ENCODE assay signal across 8 mouse cellular contexts in genomic region chr9:21510689-21511015, GRCm38 (mm10). TPM values are rescaled to one million over a fixed set of nuclear protein-coding genes. Genes with fewer than 3 reads are reported as not detected.
DNase-seq lines count a peak whose midpoint lies in the region; ATAC-seq lines count a peak whose summit lies in the region.

No protein-coding gene starts in this region.

- no peaks in the 10 kb centered on the region for H3K9me3 ChIP-seq in kidney, embryonic 15.5 days (replicated peaks)
- H3K9me3 ChIP-seq in embryonic facial prominence, embryonic 10.5 days, result peaks cover 3% of the 10 kb centered on the region; the same call in 1 of the 2 replicates
- H3K9me3 ChIP-seq in intestine, embryonic 15.5 days, result 0 out of 2 replicates have a peak, but pooled peaks cover 2% of the 10 kb centered on the region

- intact Hi-C loops in left cerebral cortex, postnatal 36 days (cut with DNase I), result loop anchor here (5.0 kb wide), 1 partner anchor 37 kb away; the partner anchor contains the start of gene Carm1

- no peaks in the 10 kb centered on the region for H3K27me3 ChIP-seq in kidney, embryonic 15.5 days
- H3K27me3 ChIP-seq in embryonic facial prominence, embryonic 10.5 days (replicated peaks; ENCODE audit: low read depth, poor library complexity, severe bottlenecking), result no peaks in the 10 kb centered on the region
- H3K27me3 ChIP-seq in intestine, embryonic 15.5 days (replicated peaks), result no peaks in the 10 kb centered on the region

- H3K36me3 ChIP-seq in kidney, embryonic 15.5 days, result peaks cover 36% of the 10 kb centered on the region
- H3K36me3 ChIP-seq in embryonic facial prominence, embryonic 10.5 days (replicated peaks), result peaks cover 35% of the 10 kb centered on the region
- H3K36me3 ChIP-seq in intestine, embryonic 15.5 days, result peaks cover 15% of the 10 kb centered on the region

- peak overlapping the region; percentile 87 for H3K4me3 ChIP-seq in kidney, embryonic 15.5 days (replicated peaks)
- peak overlapping the region; percentile 80 for H3K4me3 ChIP-seq in embryonic facial prominence, embryonic 10.5 days
- H3K4me3 ChIP-seq in intestine, embryonic 15.5 days (replicated peaks), result peak overlapping the region; percentile 85

- H3K4me2 ChIP-seq in kidney, embryonic 15.5 days, result peak overlapping the region; percentile 78
- H3K4me2 ChIP-seq in intestine, embryonic 15.5 days (replicated peaks), result peak overlapping the region; percentile 73

- ATAC-seq in kidney, embryonic 15.5 days (replicated peaks; ENCODE audit: low FRiP score), result no peak
- no peak for ATAC-seq in intestine, embryonic 15.5 days
- peak; percentile 1; the same call in 1 of the 2 replicates for ATAC-seq in monocyte, adult 5-6 weeks (replicated peaks; ENCODE audit: insufficient number of reproducible peaks, low FRiP score, low TSS enrichment, poor library complexity, severe bottlenecking)

- WGBS in kidney, embryonic 15.5 days, result 3% methylated on average over 7 of the region's 7 CpGs
- WGBS in embryonic facial prominence, embryonic 10.5 days, result 6% methylated on average over 7 of the region's 7 CpGs
- 3% methylated on average over 7 of the region's 7 CpGs for WGBS in intestine, embryonic 15.5 days

- H3K4me1 ChIP-seq in kidney, embryonic 15.5 days, result peaks cover 43% of the 10 kb centered on the region
- peaks cover 20% of the 10 kb centered on the region for H3K4me1 ChIP-seq in embryonic facial prominence, embryonic 10.5 days
- H3K4me1 ChIP-seq in intestine, embryonic 15.5 days (replicated peaks), result peaks cover 10% of the 10 kb centered on the region; the same call in 1 of the 2 replicates

- H3K27ac ChIP-seq in kidney, embryonic 15.5 days, result peak overlapping the region; percentile 97
- H3K27ac ChIP-seq in embryonic facial prominence, embryonic 10.5 days (replicated peaks), result peak overlapping the region; percentile 94
- no peak overlapping the region for H3K27ac ChIP-seq in intestine, embryonic 15.5 days

- DNase-seq in kidney, postnatal 36 days, result no peak
- no peak for DNase-seq in embryonic facial prominence, embryonic 10.5 days (ENCODE audit: low spot score)
- no peak for DNase-seq in left cerebral cortex, postnatal 36 days (ENCODE audit: low spot score in 2 of 2)
- no peak for DNase-seq in embryo, embryonic 10.5 days (ENCODE audit: low spot score)
- no peak for DNase-seq in frontal cortex, adult 2 months (ENCODE audit: extremely low spot score in 1 of 2, low spot score in 1 of 2)

- peak overlapping the region; percentile 82 for H3K9ac ChIP-seq in kidney, embryonic 15.5 days
- H3K9ac ChIP-seq in intestine, embryonic 15.5 days, result peak overlapping the region; percentile 83

RNA-seq across cellular contexts. Expression of gene Tmed1, which starts 0.6 kb away (rescaled TPM):
- polyA plus RNA-seq in kidney, embryonic 15.5 days (2015; fragmentation: Nextera tagmentation; extraction: Ambion mirVana), result 133 and 138 TPM in 2 replicates
- 119 and 121 TPM in 2 replicates for polyA plus RNA-seq in embryonic facial prominence, embryonic 10.5 days (2016; fragmentation: Nextera tagmentation; extraction: Ambion mirVana)
- 77.7 and 84.5 TPM in 2 replicates for polyA plus RNA-seq in intestine, embryonic 15.5 days (2015; fragmentation: Nextera tagmentation; extraction: Ambion mirVana)
- 3.2 to 6.6 TPM (median 6.3 TPM) in 3 replicates for total RNA-seq in monocyte, adult 5-6 weeks (2017)
- 10 to 100 TPM; 14.2 to 16.7 TPM for total RNA-seq in left cerebral cortex, postnatal 36 days (2021)
- 20.9 and 27.1 TPM in 2 replicates for polyA plus RNA-seq in frontal cortex, adult 2 months (2012; rRNA removed)

RNA-seq across cellular contexts. Expression of gene AB124611, which starts 15.3 kb away (rescaled TPM):
- 2.9 and 5.2 TPM in 2 replicates for polyA plus RNA-seq in kidney, embryonic 15.5 days (2015; fragmentation: Nextera tagmentation; extraction: Ambion mirVana)
- polyA plus RNA-seq in embryonic facial prominence, embryonic 10.5 days (2016; fragmentation: Nextera tagmentation; extraction: Ambion mirVana), result 4.7 and 4.9 TPM in 2 replicates
- polyA plus RNA-seq in intestine, embryonic 15.5 days (2015; fragmentation: Nextera tagmentation; extraction: Ambion mirVana), result 2.5 and 3.0 TPM in 2 replicates
- 191 to 299 TPM (median 267 TPM) in 3 replicates for total RNA-seq in monocyte, adult 5-6 weeks (2017)
- under 1 TPM in 1 of 2 experiments, not detected in 1; 0.34 TPM for total RNA-seq in left cerebral cortex, postnatal 36 days (2021)
- 0.53 and 0.56 TPM in 2 replicates for polyA plus RNA-seq in frontal cortex, adult 2 months (2012; rRNA removed)

RNA-seq across cellular contexts. Expression of gene Carm1, which starts 36.0 kb away (rescaled TPM):
- 44.1 and 50.2 TPM in 2 replicates for polyA plus RNA-seq in kidney, embryonic 15.5 days (2015; fragmentation: Nextera tagmentation; extraction: Ambion mirVana)
- polyA plus RNA-seq in embryonic facial prominence, embryonic 10.5 days (2016; fragmentation: Nextera tagmentation; extraction: Ambion mirVana), result 73.1 and 84.1 TPM in 2 replicates
- polyA plus RNA-seq in intestine, embryonic 15.5 days (2015; fragmentation: Nextera tagmentation; extraction: Ambion mirVana), result 41.4 and 42.2 TPM in 2 replicates
- 13.5 to 23.0 TPM (median 17.2 TPM) in 3 replicates for total RNA-seq in monocyte, adult 5-6 weeks (2017)
- 10 to 100 TPM; 70.8 to 76.7 TPM for total RNA-seq in left cerebral cortex, postnatal 36 days (2021)
- 63.6 and 74.3 TPM in 2 replicates for polyA plus RNA-seq in frontal cortex, adult 2 months (2012; rRNA removed)
